Mouse (Mus musculus) neutrophil, adult 5-6 weeks (primary cell): ENCODE results near the gene Nr1d1. TPM values are rescaled to one million over a fixed set of nuclear protein-coding genes. Genes with fewer than 3 reads are reported as not detected.

Source experiments
- ATAC-seq: fragments of 151-379, 151-347 bp; 2 replicates; pipeline ENCODE4 v1.8.0; 2017; ENCODE audit warnings: mild to moderate bottlenecking, moderate TSS enrichment; ENCODE audit not compliant: insufficient number of reproducible peaks, poor library complexity, low FRiP score, severe bottlenecking; ENCODE audit errors: extremely low read depth
- total RNA-seq: library from RNA; stranded (forward); fragments of 200-1000 nt; gene quantifications from 2 replicates; pipeline ENCODE4 v1.2.3, GENCODE M21; 2017

Gene Nr1d1
- total RNA-seq, 1 experiment from 2014 or later, result 0.47 TPM

DNA sequence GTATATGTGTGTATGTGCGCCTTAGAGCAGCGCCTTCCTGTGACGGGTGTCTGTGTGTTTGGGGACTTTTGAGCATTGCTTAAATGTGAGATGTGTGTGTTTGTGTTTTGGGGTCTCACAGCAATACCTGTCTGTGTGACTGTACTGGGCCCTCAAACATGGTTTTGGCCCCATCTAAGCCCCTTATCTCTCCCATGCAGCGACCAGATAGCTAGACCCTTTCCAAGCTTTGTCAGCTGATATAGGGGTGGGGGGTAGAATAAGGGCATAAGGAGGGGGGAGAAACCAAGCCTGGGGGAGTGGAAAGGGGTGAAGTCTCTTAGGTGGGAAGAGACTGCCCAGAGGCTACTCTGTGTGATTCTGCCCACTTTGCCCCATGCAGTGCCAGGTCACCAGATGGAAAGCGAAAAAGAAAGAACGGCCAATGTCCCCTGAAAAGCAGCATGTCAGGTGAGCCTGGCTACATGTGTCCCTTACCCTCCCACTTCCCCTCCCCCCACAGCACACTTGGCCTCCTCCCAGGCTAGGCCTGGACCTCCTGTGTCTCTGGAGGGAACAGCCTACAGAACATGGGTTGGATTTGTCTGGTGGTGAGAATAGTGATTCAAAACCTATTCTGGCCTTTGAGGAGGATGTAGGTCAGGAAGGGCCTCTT is 19.3 kb downstream of the Nr1d1 start:
- ATAC-seq, result no peak

DNA sequence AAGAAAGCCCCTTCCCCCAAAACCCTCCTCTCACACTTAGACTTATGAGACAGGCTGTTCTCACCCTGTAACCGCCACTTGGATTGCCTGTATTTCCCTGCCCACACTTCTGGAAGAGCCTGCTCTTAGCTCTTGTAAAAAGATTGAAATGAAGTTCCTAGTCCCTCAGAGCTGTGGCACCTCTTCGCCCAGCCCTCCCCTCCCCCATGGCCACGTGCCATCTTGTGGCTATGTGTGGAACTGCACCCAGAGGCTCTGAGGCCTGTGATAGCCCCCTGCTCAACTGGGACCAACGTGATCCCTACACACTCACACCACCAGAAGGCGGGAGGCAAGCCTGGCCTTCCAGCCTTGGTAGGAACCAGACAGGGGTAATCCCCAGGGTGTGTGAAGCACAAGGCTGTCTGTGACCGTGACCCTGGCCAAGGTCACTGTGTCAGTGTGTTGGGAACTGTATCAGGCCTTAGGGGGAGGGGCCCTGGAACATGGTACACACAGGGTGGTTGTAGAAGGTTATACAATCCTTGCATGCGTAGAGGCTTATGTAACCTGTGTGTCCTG is 20.4 kb downstream of the Nr1d1 start:
- peak; percentile 70 for ATAC-seq

GRCm38 (mm10) chr11:98754151-98754620 is 20.9 kb downstream of the Nr1d1 start:
- ATAC-seq, result no peak

GRCm38 (mm10) chr11:98753264-98753663 is 21.9 kb downstream of the Nr1d1 start:
- no peak for ATAC-seq

DNA sequence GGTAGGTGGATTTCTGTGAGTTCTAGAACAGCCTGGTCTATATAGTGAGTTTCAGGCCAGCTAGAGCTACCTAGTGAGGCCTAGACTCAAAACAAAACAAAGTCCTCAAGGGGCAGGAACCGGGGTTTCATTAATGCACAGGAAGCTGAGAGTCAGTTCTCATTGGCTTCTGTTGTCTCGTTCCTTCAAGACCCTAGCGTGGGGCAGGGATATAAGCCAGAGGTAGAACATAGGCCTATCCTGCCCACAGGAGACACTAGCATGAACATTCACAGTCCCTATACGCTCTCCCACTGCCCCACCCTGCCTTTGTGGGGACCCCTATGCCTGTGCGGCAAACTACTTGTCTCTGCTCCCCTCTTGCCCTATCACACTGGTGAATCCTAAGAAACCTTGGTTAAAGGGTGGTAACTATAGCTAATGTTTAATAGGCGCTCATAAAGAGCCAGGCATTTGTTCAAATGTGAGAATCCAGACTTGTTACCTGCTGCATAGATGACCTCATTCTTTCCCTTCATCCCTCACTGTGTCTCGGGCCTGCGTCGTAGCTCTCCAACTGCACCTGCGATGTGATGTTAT is 22.5 kb downstream of the Nr1d1 start:
- no peak for ATAC-seq

- no peak for ATAC-seq
Measured at GRCm38 (mm10) chr11:98751221-98751782, 23.8 kb downstream of the Nr1d1 start.

GRCm38 (mm10) chr11:98750351-98751201 is 24.6 kb downstream of the Nr1d1 start:
- no peak for ATAC-seq

DNA sequence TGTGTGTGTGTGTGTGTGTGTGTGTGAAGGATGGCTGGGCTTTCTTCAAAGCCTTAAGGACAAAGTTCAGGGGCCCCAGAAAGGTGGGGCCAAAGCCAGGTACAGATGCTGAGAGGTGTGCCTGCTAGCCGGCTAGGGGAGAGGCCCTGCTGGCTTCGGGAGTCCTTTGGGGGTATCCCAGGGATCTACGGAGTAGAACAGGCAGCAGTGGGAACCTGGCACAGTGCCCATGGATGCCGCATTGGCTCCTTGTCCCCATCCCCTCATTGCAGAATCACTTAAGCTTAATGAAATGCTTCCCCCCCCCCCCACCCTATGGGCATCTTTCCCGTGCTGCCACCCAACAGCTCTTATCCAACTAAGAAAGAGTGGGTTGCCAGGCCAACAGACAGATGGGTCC is 25.4 kb downstream of the Nr1d1 start:
- no peak for ATAC-seq

GRCm38 (mm10) chr11:98748506-98749416 is 26.4 kb downstream of the Nr1d1 start:
- no peak for ATAC-seq

DNA sequence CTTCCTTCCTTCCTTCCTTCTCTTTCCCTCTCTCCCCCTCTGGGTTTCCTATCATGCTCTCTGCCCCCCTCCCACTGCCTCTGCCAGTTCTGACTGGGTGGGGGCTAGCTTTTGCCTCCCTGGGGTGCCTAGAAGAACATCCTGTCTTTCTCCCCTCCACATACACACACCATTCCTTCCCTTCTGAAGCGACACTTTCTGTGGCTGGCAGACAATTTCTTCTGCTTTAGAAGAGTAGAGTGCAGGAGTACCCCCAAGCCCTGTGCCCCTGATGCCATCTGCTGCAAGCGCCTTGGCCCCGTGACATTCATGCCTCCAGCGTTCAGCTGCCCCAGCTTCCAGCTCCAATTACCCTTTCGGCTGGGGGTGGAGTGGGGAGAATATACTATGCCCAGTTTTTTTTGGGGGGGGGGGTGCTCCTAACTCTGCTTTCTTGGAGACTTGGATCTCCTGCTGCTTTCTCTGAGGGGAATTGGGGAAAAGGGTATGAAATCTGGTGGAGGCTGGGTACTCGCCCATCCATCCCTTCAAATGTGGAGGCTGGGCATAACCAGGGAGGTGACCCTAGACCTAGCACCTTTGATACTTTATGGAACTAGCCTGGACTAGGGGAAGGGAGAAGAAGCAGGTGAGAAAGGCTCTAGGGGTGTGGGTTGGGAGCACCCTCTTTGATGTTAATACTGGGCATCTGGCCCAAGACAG is 27.2 kb downstream of the Nr1d1 start:
- no peak for ATAC-seq

DNA sequence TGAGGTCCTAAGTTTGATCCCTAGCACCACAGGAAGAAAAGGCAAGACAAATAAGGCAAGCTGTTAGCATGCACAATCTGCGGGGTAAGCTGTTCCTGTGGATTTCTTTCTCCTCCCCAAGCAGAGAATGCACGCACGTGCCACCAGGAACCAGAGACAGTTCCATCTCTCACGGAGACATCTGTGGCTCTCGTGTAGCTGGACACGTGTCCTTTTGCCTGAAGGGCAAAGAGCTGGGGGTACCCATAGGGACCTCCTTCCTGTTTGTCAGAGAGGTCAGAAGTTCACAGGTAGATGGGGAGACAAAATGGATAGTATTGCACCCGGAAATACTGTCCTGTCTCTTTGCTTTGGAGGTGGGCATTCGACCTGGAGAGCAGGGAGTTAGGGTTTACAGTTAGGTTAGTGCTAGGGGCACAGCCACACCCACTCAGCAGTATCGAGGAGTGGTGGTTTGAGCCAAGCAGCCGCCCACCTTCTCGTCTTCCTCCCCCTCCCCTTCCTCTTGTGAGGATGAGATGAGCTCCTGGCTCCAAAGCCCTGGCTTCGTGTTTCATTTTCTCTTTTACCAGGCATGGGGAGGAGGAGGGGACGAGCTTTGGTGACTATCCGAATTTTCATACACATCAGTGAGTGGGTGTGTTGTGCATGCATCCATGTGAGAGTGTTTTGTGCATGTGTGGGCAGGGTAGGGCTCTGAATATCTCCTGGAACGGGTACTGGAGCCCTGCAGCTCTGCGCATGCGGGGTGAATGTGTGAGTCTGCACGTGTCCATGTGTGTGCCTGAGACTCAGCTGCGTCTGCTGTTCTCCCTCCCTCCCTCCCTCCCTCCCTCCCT is 28.1 kb downstream of the Nr1d1 start:
- peak; percentile 18; the same call in 1 of the 2 replicates for ATAC-seq

- no peak for ATAC-seq
Measured at GRCm38 (mm10) chr11:98745932-98746853, 28.9 kb downstream of the Nr1d1 start.

GRCm38 (mm10) chr11:98744456-98745019 is 30.6 kb downstream of the Nr1d1 start:
- ATAC-seq, result no peak

DNA sequence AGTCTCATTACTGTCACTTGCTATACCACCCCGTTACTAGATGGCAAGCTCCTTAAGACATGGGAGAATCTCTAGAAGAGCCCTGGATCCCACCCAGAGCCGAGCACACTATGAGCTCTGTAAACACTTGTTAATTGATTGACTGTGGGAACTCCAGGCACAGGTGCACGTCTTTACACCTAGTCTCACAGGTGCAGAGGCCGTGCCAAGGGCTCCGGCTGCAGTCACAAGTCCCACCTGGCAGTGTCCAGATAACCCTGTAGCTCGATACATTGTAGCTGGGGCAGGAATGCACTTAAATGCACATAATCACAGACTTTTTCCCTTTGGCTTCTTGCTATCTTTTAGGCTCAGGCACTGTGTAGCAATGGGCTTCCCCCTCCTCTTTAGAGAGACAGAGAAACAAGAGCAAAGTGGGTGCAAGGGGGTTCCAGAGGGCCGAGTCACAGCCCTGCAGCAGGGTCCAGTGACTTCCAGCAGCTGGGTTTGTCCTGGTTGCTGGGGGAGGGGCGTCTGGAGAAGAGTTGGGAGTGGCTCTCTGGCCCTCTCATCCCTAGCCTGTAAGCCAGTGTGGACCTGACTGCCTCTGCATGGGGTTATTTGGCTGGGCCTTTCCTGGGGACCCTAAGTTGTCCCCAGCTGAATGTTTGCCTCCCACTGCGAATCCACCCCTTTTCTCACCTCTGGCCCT is 31.3 kb downstream of the Nr1d1 start:
- no peak for ATAC-seq
